Mouse (Mus musculus): Measurements from ENCODE around the gene Hnrnpc. TPM values are rescaled to one million over a fixed set of nuclear protein-coding genes. Genes with fewer than 3 reads are reported as not detected.
A peak's percentile ranks its signal among the peaks of the same experiment; 100 is the strongest.

Hnrnpc gene
- polyA plus RNA-seq (2015; fragmentation: Nextera tagmentation; extraction: Ambion mirVana), result 504 and 528 TPM in 2 replicates

GRCm38 (mm10) chr14:52103856-52104676, at the start of gene Hnrnpc:
Hnrnpc (minus strand) TSS chr14:52104028.
- ATAC-seq (ENCODE audit: insufficient read depth, low FRiP score), result peak; percentile 98
- Histone ChIP-seq H3K27ac (ENCODE audit: low read length) (peak within 1 kb of the TSS; percentile 96), H3K4me1 (ENCODE audit: control insufficient read depth, insufficient read depth, low read length) (peaks cover 37% of the 10 kb centered on the region), H3K27me3 (ENCODE audit: control insufficient read depth, insufficient read depth, low read length) (no peaks in the 10 kb centered on the region), H3K36me3 (ENCODE audit: control insufficient read depth, insufficient read depth, low read length) (peaks cover 4% of the 10 kb centered on the region), H3K9me3 (replicated peaks; ENCODE audit: control insufficient read depth, low read length) (no peaks in the 10 kb centered on the region), H3K9ac (ENCODE audit: low read length) (peak within 1 kb of the TSS; percentile 98), H3K4me2 (ENCODE audit: low read depth, low read length) (peak within 1 kb of the TSS; percentile 67), H3K4me3 (replicated peaks; ENCODE audit: low read length) (peak within 1 kb of the TSS; percentile 100)
- WGBS, result under 1% methylated on average over 50 of the region's 50 CpGs

- H3K9ac ChIP-seq (ENCODE audit: low read length), result no peak overlapping the region
- WGBS, result 55% methylated on average over 3 of the region's 3 CpGs
Measured at GRCm38 (mm10) chr14:52152613-52153012, 48.8 kb upstream of the Hnrnpc start.

GRCm38 (mm10) chr14:52152179-52152578, 48.4 kb upstream of the Hnrnpc start:
- Histone ChIP-seq H3K9ac (ENCODE audit: low read length) (no peak overlapping the region), H3K4me2 (ENCODE audit: low read depth, low read length) (no peak overlapping the region), H3K27ac (ENCODE audit: low read length) (no peak overlapping the region), H3K9me3 (replicated peaks; ENCODE audit: control insufficient read depth, low read length) (no peaks in the 10 kb centered on the region), H3K4me3 (replicated peaks; ENCODE audit: low read length) (no peak overlapping the region), H3K27me3 (ENCODE audit: control insufficient read depth, insufficient read depth, low read length) (no peaks in the 10 kb centered on the region), H3K36me3 (ENCODE audit: control insufficient read depth, insufficient read depth, low read length) (no peaks in the 10 kb centered on the region), H3K4me1 (ENCODE audit: control insufficient read depth, insufficient read depth, low read length) (no peaks in the 10 kb centered on the region)
- ATAC-seq (ENCODE audit: insufficient read depth, low FRiP score), result no peak
- WGBS, result 39% methylated on average over 7 of the region's 7 CpGs

More at GRCm38 (mm10) chr14:52152613-52153012, 48.8 kb upstream of the Hnrnpc start:
- Histone ChIP-seq H3K4me2 (ENCODE audit: low read depth, low read length) (no peak overlapping the region), H3K27ac (ENCODE audit: low read length) (no peak overlapping the region), H3K27me3 (ENCODE audit: control insufficient read depth, insufficient read depth, low read length) (no peaks in the 10 kb centered on the region), H3K4me1 (ENCODE audit: control insufficient read depth, insufficient read depth, low read length) (no peaks in the 10 kb centered on the region), H3K4me3 (replicated peaks; ENCODE audit: low read length) (no peak overlapping the region), H3K9me3 (replicated peaks; ENCODE audit: control insufficient read depth, low read length) (no peaks in the 10 kb centered on the region), H3K36me3 (ENCODE audit: control insufficient read depth, insufficient read depth, low read length) (no peaks in the 10 kb centered on the region)
- ATAC-seq (ENCODE audit: insufficient read depth, low FRiP score), result no peak

- H3K9me3 ChIP-seq (replicated peaks; ENCODE audit: control insufficient read depth, low read length), result no peaks in the 10 kb centered on the region
- H3K27me3 ChIP-seq (ENCODE audit: control insufficient read depth, insufficient read depth, low read length), result no peaks in the 10 kb centered on the region
- no peak overlapping the region for H3K4me2 ChIP-seq (ENCODE audit: low read depth, low read length)
- H3K4me1 ChIP-seq (ENCODE audit: control insufficient read depth, insufficient read depth, low read length), result no peaks in the 10 kb centered on the region
- H3K36me3 ChIP-seq (ENCODE audit: control insufficient read depth, insufficient read depth, low read length), result no peaks in the 10 kb centered on the region
- H3K9ac ChIP-seq (ENCODE audit: low read length), result no peak overlapping the region
- H3K4me3 ChIP-seq (replicated peaks; ENCODE audit: low read length), result no peak overlapping the region
- WGBS, result 67% methylated on average over 4 of the region's 4 CpGs
- no peak for ATAC-seq (ENCODE audit: insufficient read depth, low FRiP score)
- H3K27ac ChIP-seq (ENCODE audit: low read length), result no peak overlapping the region
Measured at GRCm38 (mm10) chr14:52149888-52150287, 46.1 kb upstream of the Hnrnpc start.

- no peak for ATAC-seq (ENCODE audit: insufficient read depth, low FRiP score)
- H3K27ac ChIP-seq (ENCODE audit: low read length), result no peak overlapping the region
- no peak overlapping the region for H3K4me2 ChIP-seq (ENCODE audit: low read depth, low read length)
- H3K36me3 ChIP-seq (ENCODE audit: control insufficient read depth, insufficient read depth, low read length), result no peaks in the 10 kb centered on the region
- 69% methylated on average over 4 of the region's 4 CpGs for WGBS
- no peak overlapping the region for H3K4me3 ChIP-seq (replicated peaks; ENCODE audit: low read length)
- H3K4me1 ChIP-seq (ENCODE audit: control insufficient read depth, insufficient read depth, low read length), result no peaks in the 10 kb centered on the region
- H3K27me3 ChIP-seq (ENCODE audit: control insufficient read depth, insufficient read depth, low read length), result no peaks in the 10 kb centered on the region
- H3K9ac ChIP-seq (ENCODE audit: low read length), result no peak overlapping the region
- no peaks in the 10 kb centered on the region for H3K9me3 ChIP-seq (replicated peaks; ENCODE audit: control insufficient read depth, low read length)
Measured at GRCm38 (mm10) chr14:52146540-52146939, 42.7 kb upstream of the Hnrnpc start.

GRCm38 (mm10) chr14:52144165-52144564, 40.3 kb upstream of the Hnrnpc start:
- WGBS, result 76% methylated on average over 4 of the region's 4 CpGs
- H3K27ac ChIP-seq (ENCODE audit: low read length), result no peak overlapping the region

GRCm38 (mm10) chr14:52141445-52142127, 37.8 kb upstream of the Hnrnpc start:
- peak overlapping the region; percentile 24; the same call in 1 of the 2 replicates for H3K4me3 ChIP-seq (replicated peaks; ENCODE audit: low read length)
- H3K4me2 ChIP-seq (ENCODE audit: low read depth, low read length), result peak overlapping the region; percentile 48
- H3K27me3 ChIP-seq (ENCODE audit: control insufficient read depth, insufficient read depth, low read length), result no peaks in the 10 kb centered on the region
- H3K27ac ChIP-seq (ENCODE audit: low read length), result no peak overlapping the region
- ATAC-seq (ENCODE audit: insufficient read depth, low FRiP score), result 0 out of 2 replicates have a peak, but pooled peaks have one; percentile 48
- 0 out of 2 replicates have a peak, but pooled peaks cover 6% of the 10 kb centered on the region for H3K4me1 ChIP-seq (ENCODE audit: control insufficient read depth, insufficient read depth, low read length)
- H3K36me3 ChIP-seq (ENCODE audit: control insufficient read depth, insufficient read depth, low read length), result no peaks in the 10 kb centered on the region
- 55% methylated on average over 16 of the region's 16 CpGs for WGBS
- H3K9me3 ChIP-seq (replicated peaks; ENCODE audit: control insufficient read depth, low read length), result no peaks in the 10 kb centered on the region
- H3K9ac ChIP-seq (ENCODE audit: low read length), result no peak overlapping the region

More at GRCm38 (mm10) chr14:52144165-52144564, 40.3 kb upstream of the Hnrnpc start:
- Histone ChIP-seq H3K27me3 (ENCODE audit: control insufficient read depth, insufficient read depth, low read length) (no peaks in the 10 kb centered on the region), H3K4me1 (ENCODE audit: control insufficient read depth, insufficient read depth, low read length) (0 out of 2 replicates have a peak, but pooled peaks cover 6% of the 10 kb centered on the region), H3K4me3 (replicated peaks; ENCODE audit: low read length) (no peak overlapping the region), H3K4me2 (ENCODE audit: low read depth, low read length) (no peak overlapping the region), H3K9me3 (replicated peaks; ENCODE audit: control insufficient read depth, low read length) (no peaks in the 10 kb centered on the region), H3K36me3 (ENCODE audit: control insufficient read depth, insufficient read depth, low read length) (no peaks in the 10 kb centered on the region), H3K9ac (ENCODE audit: low read length) (no peak overlapping the region)
- ATAC-seq (ENCODE audit: insufficient read depth, low FRiP score), result no peak

GRCm38 (mm10) chr14:52140577-52141444, 37.0 kb upstream of the Hnrnpc start:
- no peaks in the 10 kb centered on the region for H3K36me3 ChIP-seq (ENCODE audit: control insufficient read depth, insufficient read depth, low read length)
- H3K9me3 ChIP-seq (replicated peaks; ENCODE audit: control insufficient read depth, low read length), result no peaks in the 10 kb centered on the region
- peak overlapping the region; percentile 49; the same call in 1 of the 2 replicates for H3K9ac ChIP-seq (ENCODE audit: low read length)
- 38% methylated on average over 19 of the region's 19 CpGs for WGBS
- H3K27me3 ChIP-seq (ENCODE audit: control insufficient read depth, insufficient read depth, low read length), result no peaks in the 10 kb centered on the region
- H3K27ac ChIP-seq (ENCODE audit: low read length), result no peak overlapping the region
- peak overlapping the region; percentile 24 for H3K4me3 ChIP-seq (replicated peaks; ENCODE audit: low read length)
- ATAC-seq (ENCODE audit: insufficient read depth, low FRiP score), result peak; percentile 23; the same call in 1 of the 2 replicates
- 0 out of 2 replicates have a peak, but pooled peaks cover 6% of the 10 kb centered on the region for H3K4me1 ChIP-seq (ENCODE audit: control insufficient read depth, insufficient read depth, low read length)
- H3K4me2 ChIP-seq (ENCODE audit: low read depth, low read length), result peak overlapping the region; percentile 48
